ENCODE assay signal across 14 mouse cellular contexts in genomic region chr9:75424358-75425150, GRCm38 (mm10). TPM values are rescaled to one million over a fixed set of nuclear protein-coding genes. Genes with fewer than 3 reads are reported as not detected.
A peak's percentile ranks its signal among the peaks of the same experiment; 100 is the strongest.
DNase-seq lines count a peak whose midpoint lies in the region; ATAC-seq and TF ChIP-seq lines count a peak whose summit lies in the region.
"Had no signal": no experiment of that assay in that cellular context is flagged by ENCODE, and none has a peak within 500 bp of the region (broad histone marks: within the 10 kb centered on the region; RNA-seq: fewer than 3 reads in every experiment).

No protein-coding gene starts in this region.

- ATAC-seq in lung, postnatal 0 days = peak; percentile 65
- ATAC-seq: forebrain, embryonic 16.5 days had no signal

- no peak for TF ChIP-seq POLR2A in lung, adult 2 months (IDR thresholded peaks at IDR 0.05; ENCODE audit: borderline replicate concordance, extremely low read depth, low read depth, low read length)

- H3K4me1 ChIP-seq in lung, postnatal 0 days (ENCODE audit: insufficient read depth, low read depth, low read length) = no peaks in the 10 kb centered on the region
- no peaks in the 10 kb centered on the region for H3K4me1 ChIP-seq in lung, adult 2 months (ENCODE audit: control insufficient read depth, insufficient read depth, low read length)
- H3K4me1 ChIP-seq: stomach, embryonic 15.5 days had no signal

- no peaks in the 10 kb centered on the region for H3K27me3 ChIP-seq in lung, postnatal 0 days (replicated peaks; ENCODE audit: insufficient read depth, low read length)
- H3K27me3 ChIP-seq: heart, embryonic 15.5 days; Patski; stomach, embryonic 15.5 days had no signal

- H3K9ac ChIP-seq in lung, postnatal 0 days (replicated peaks; ENCODE audit: low read depth) = no peak overlapping the region
- H3K9ac ChIP-seq: heart, embryonic 15.5 days; stomach, embryonic 15.5 days had no signal

- H3K36me3 ChIP-seq in lung, postnatal 0 days (ENCODE audit: insufficient read depth, low read length) = no peaks in the 10 kb centered on the region
- H3K36me3 ChIP-seq: heart, embryonic 15.5 days; stomach, embryonic 15.5 days had no signal

- H3K4me3 ChIP-seq in gastrocnemius, adult 2 months = no peak overlapping the region
- H3K4me3 ChIP-seq in lung, postnatal 0 days (ENCODE audit: low read depth, low read length) = no peak overlapping the region
- no peak overlapping the region for H3K4me3 ChIP-seq in lung, adult 2 months (replicated peaks; ENCODE audit: extremely low read depth, low read depth, low read length)
- H3K4me3 ChIP-seq: heart, embryonic 15.5 days; stomach, embryonic 15.5 days had no signal

- no peak overlapping the region for H3K4me2 ChIP-seq in lung, postnatal 0 days (replicated peaks; ENCODE audit: low read depth, low read length)
- H3K4me2 ChIP-seq: heart, embryonic 15.5 days; stomach, embryonic 15.5 days had no signal

- WGBS in lung, postnatal 0 days = 40% methylated on average over 6 of the region's 6 CpGs
- 61% methylated on average over 6 of the region's 6 CpGs for WGBS in lung, adult 2 months

- no peak for TF ChIP-seq CTCF in gastrocnemius, adult 2 months (IDR thresholded peaks at IDR 0.05)
- TF ChIP-seq CTCF in lung, postnatal 0 days (IDR thresholded peaks at IDR 0.05) = no peak
- no peak for TF ChIP-seq CTCF in lung, adult 2 months (IDR thresholded peaks at IDR 0.05; ENCODE audit: insufficient read depth, low read length)

- DNase-seq in gastrocnemius, adult 2 months = no peak
- no peak for DNase-seq in gastrocnemius, postnatal 4 days (ENCODE audit: low spot score in 2 of 2)
- DNase-seq in lung, postnatal 0 days (ENCODE audit: low spot score) = no peak
- no peak for DNase-seq in lung, adult 2 months
- peak; percentile 98 for DNase-seq in R1 (ENCODE audit: low read depth, low spot score)
- DNase-seq in mesoderm, embryonic 11.5 days (ENCODE audit: low read depth, low spot score) = peak; percentile 73
- no peak for DNase-seq in adrenal gland, adult 8-10 months
- DNase-seq in cerebellum, postnatal 10 days = no peak
- DNase-seq: cerebellum, postnatal 14 days; right cerebral cortex, adult 18-20 months had no signal

- no peaks in the 10 kb centered on the region for H3K9me3 ChIP-seq in lung, postnatal 0 days (ENCODE audit: low read length)
- H3K9me3 ChIP-seq: heart, embryonic 15.5 days; stomach, embryonic 15.5 days had no signal

- H3K27ac ChIP-seq in gastrocnemius, adult 2 months = peak overlapping the region; percentile 56
- peak overlapping the region; percentile 55; the same call in 1 of the 2 replicates for H3K27ac ChIP-seq in lung, postnatal 0 days (ENCODE audit: low read length)
- H3K27ac ChIP-seq: heart, embryonic 15.5 days; stomach, embryonic 15.5 days had no signal

- peak; percentile 64 for TF ChIP-seq EP300 in lung, postnatal 0 days (IDR thresholded peaks at IDR 0.05)

- intact Hi-C loops in gastrocnemius, adult 2 months (cut with DNase I) = no loop called here

RNA-seq across cellular contexts. Expression of gene Mapk6, which starts 14.7 kb away (rescaled TPM):
- total RNA-seq in gastrocnemius, adult 2 months (2021) = 10 to 100 TPM; 26.4 to 29.6 TPM
- total RNA-seq in gastrocnemius, postnatal 4 days (2021) = 10 to 100 TPM; 49.1 to 51.6 TPM
- 28.0 and 30.5 TPM in 2 replicates for polyA plus RNA-seq in lung, postnatal 0 days (2015; fragmentation: Nextera tagmentation; extraction: Ambion mirVana)
- polyA plus RNA-seq in lung, adult 2 months (2012; rRNA removed) = 14.5 and 25.2 TPM in 2 replicates
- total RNA-seq in adrenal gland, adult 8-10 months (2022) = 10 to 100 TPM; 31.4 to 49.5 (median 36.9) TPM

RNA-seq across cellular contexts. Expression of gene Leo1, which starts 16.8 kb away (rescaled TPM):
- 10 to 100 TPM; 23.3 to 28.5 TPM for total RNA-seq in gastrocnemius, adult 2 months (2021)
- 10 to 100 TPM; 27.4 to 31.6 TPM for total RNA-seq in gastrocnemius, postnatal 4 days (2021)
- polyA plus RNA-seq in lung, postnatal 0 days (2015; fragmentation: Nextera tagmentation; extraction: Ambion mirVana) = 17.0 and 19.3 TPM in 2 replicates
- 2.5 and 4.1 TPM in 2 replicates for polyA plus RNA-seq in lung, adult 2 months (2012; rRNA removed)
- 10 to 100 TPM; 20.7 to 25.8 (median 22.3) TPM for total RNA-seq in adrenal gland, adult 8-10 months (2022)

Comparison
In these comparisons a context has a peak if more than half of its experiments do, and no peak if none do; other contexts are left out.
1. DNase-seq: peak in R1 (single experiment) and mesoderm, embryonic 11.5 days (single experiment); none in gastrocnemius, adult 2 months (single experiment), gastrocnemius, postnatal 4 days (0 of 2), lung, postnatal 0 days (single experiment), lung, adult 2 months (single experiment), adrenal gland, adult 8-10 months (single experiment) and cerebellum, postnatal 10 days (0 of 2).